ENCODE assay signal across 8 mouse cellular contexts in the genomic region with DNA sequence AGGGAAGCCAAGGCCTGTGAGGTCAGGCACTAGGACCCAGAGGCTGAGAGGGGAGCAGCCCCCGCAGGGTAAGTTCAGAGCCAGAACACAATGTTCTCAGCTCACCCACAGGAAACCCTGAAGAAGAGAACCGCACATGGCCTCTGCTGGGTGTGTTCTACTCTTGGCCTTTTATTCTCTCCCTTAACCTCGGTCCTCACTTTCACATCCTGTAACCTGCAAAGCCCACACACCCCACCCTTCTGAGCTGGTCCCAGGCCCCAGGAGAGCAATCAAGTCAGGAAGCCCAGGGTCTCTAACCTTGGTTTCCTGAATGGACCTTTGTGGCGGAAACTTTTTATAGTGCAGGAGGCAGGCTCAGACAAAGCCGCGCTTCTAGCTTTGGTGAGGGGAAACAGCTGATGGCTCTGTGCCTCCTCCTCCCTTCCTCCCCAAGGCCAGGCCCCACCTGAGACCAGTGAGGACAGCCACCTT. TPM values are rescaled to one million over a fixed set of nuclear protein-coding genes. Genes with fewer than 3 reads are reported as not detected.
A peak's percentile ranks its signal among the peaks of the same experiment; 100 is the strongest.
DNase-seq lines count a peak whose midpoint lies in the region; ATAC-seq lines count a peak whose summit lies in the region.

No protein-coding gene starts in this region.

- no peak; the same call in 1 of the 2 replicates for ATAC-seq in embryonic facial prominence, embryonic 13.5 days (ENCODE audit: insufficient number of reproducible peaks, insufficient read depth, low FRiP score, low TSS enrichment, low read depth)
- peak; percentile 63 for ATAC-seq in megakaryocyte, adult 5-6 weeks (ENCODE audit: poor library complexity, severe bottlenecking)

- no peaks in the 10 kb centered on the region for H3K27me3 ChIP-seq in embryonic facial prominence, embryonic 13.5 days

- peak overlapping the region; percentile 46 for H3K4me2 ChIP-seq in embryonic facial prominence, embryonic 13.5 days

- peak overlapping the region; percentile 4; the same call in 1 of the 2 replicates for H3K4me3 ChIP-seq in embryonic facial prominence, embryonic 13.5 days

- 9% methylated on average over 6 of the region's 6 CpGs for WGBS in embryonic facial prominence, embryonic 13.5 days

- H3K36me3 ChIP-seq in embryonic facial prominence, embryonic 13.5 days: no peaks in the 10 kb centered on the region

- peak overlapping the region; percentile 57 for H3K9ac ChIP-seq in embryonic facial prominence, embryonic 13.5 days

- DNase-seq in CD4-positive, CD25-positive, alpha-beta regulatory T cell, adult 2 months (ENCODE audit: low read depth, low spot score): peak; percentile 83
- peak; percentile 59 for DNase-seq in MN1 (ENCODE audit: low spot score)
- peak; percentile 84 to 85 for DNase-seq in heart, postnatal 10 days
- peak; percentile 69 for DNase-seq in kidney, postnatal 10 days
- peak; percentile 41 to 54 for DNase-seq in spleen, postnatal 14 days (ENCODE audit: low spot score in 2 of 2)
- no peak for DNase-seq in right cerebral cortex, adult 2 months (ENCODE audit: low spot score in 2 of 2)

- H3K4me1 ChIP-seq in embryonic facial prominence, embryonic 13.5 days: peaks cover 59% of the 10 kb centered on the region

- no peaks in the 10 kb centered on the region for H3K9me3 ChIP-seq in embryonic facial prominence, embryonic 13.5 days

- intact Hi-C loops in heart, postnatal 10 days (cut with DNase I): loop anchor here (1.0 kb wide), 1 partner anchor 22 kb away; no protein-coding TSS in a partner anchor

- H3K27ac ChIP-seq in embryonic facial prominence, embryonic 13.5 days: peak overlapping the region; percentile 87

RNA-seq across cellular contexts. Expression of a gene that starts 22.6 kb away (rescaled TPM):
- 86.5 and 93.1 TPM in 2 replicates for polyA plus RNA-seq in embryonic facial prominence, embryonic 13.5 days (2015; fragmentation: Nextera tagmentation; extraction: Ambion mirVana)
- 100 to 1,000 TPM in 1 of 2 experiments, 10 to 100 TPM in 1; 65.8 to 116 TPM for total RNA-seq in heart, postnatal 10 days (2021)
- total RNA-seq in megakaryocyte, adult 5-6 weeks (2015): 2.2 and 2.4 TPM in 2 replicates
- 0.94 and 1.2 TPM in 2 replicates for total RNA-seq in megakaryocyte, adult 5-6 weeks (2017)

RNA-seq across cellular contexts. Expression of a gene that starts 28.4 kb away (rescaled TPM):
- polyA plus RNA-seq in embryonic facial prominence, embryonic 13.5 days (2015; fragmentation: Nextera tagmentation; extraction: Ambion mirVana): 48.3 and 50.3 TPM in 2 replicates
- total RNA-seq in heart, postnatal 10 days (2021): 10 to 100 TPM; 20.8 to 22.8 TPM
- 25.7 and 29.9 TPM in 2 replicates for total RNA-seq in megakaryocyte, adult 5-6 weeks (2015)
- 24.3 and 27.0 TPM in 2 replicates for total RNA-seq in megakaryocyte, adult 5-6 weeks (2017)

RNA-seq across cellular contexts. Expression of a gene that starts 28.7 kb away (rescaled TPM):
- polyA plus RNA-seq in embryonic facial prominence, embryonic 13.5 days (2015; fragmentation: Nextera tagmentation; extraction: Ambion mirVana): 116 and 128 TPM in 2 replicates
- 10 to 100 TPM; 73.8 to 83.7 TPM for total RNA-seq in heart, postnatal 10 days (2021)
- total RNA-seq in megakaryocyte, adult 5-6 weeks (2015): 45.9 and 57.2 TPM in 2 replicates
- 35.2 and 39.4 TPM in 2 replicates for total RNA-seq in megakaryocyte, adult 5-6 weeks (2017)

Comparison
In these comparisons a context has a peak if more than half of its experiments do, and no peak if none do; other contexts are left out.
1. DNase-seq: peak in CD4-positive, CD25-positive, alpha-beta regulatory T cell, adult 2 months (single experiment), MN1 (single experiment), heart, postnatal 10 days (2 of 2), kidney, postnatal 10 days (single experiment) and spleen, postnatal 14 days (2 of 2); none in right cerebral cortex, adult 2 months (0 of 2).
2. RNA of a gene that starts 22.6 kb away (total RNA-seq): 65.8 to 116 TPM in heart, postnatal 10 days; 0.94 to 2.4 TPM in megakaryocyte, adult 5-6 weeks; every median in the first group is over 10 times any median in the second.